Mouse (Mus musculus): Measurements from ENCODE around the gene Crip2. TPM values are rescaled to one million over a fixed set of nuclear protein-coding genes. Genes with fewer than 3 reads are reported as not detected.

Crip2 gene
- polyA plus RNA-seq (2015; fragmentation: Nextera tagmentation; extraction: Ambion mirVana) = 121 and 135 TPM in 2 replicates

DNA sequence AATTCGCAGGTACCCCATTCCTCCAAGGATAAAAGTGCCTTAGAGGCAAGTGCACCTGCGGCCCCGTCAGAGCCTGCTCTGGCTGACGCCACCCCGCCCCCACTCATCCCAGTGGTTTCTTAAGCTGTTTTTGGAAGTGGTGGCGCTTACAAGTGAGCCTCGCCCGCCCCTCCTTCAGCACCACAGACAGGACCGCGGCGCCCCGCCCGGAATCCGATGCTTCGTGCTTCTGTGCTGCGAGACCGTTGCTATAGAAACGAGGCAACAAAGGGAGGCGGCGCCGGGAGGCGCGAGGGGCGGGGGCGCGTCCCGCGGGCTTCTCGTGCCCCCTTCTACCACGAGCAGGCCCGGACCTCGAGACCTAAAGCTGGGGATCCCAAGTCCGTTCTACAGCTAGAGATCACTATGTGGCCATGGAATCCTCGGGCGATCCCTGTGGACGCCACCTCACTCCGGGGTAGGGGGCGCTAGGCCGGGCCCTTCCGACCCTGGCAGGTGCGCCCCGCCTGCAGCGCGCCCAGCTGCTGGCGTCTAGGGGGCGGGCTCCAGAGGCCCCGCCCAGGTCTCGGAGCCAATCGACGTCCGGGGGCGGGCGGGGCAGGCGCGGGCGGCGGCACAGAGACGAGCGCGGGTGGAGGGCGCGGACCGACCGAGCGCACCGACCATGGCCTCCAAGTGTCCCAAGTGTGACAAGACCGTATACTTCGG is at the start of gene Crip2:
Gene Crip2, plus strand, starts transcription at position 329 of the 708 bp plus-strand sequence.

DNA sequence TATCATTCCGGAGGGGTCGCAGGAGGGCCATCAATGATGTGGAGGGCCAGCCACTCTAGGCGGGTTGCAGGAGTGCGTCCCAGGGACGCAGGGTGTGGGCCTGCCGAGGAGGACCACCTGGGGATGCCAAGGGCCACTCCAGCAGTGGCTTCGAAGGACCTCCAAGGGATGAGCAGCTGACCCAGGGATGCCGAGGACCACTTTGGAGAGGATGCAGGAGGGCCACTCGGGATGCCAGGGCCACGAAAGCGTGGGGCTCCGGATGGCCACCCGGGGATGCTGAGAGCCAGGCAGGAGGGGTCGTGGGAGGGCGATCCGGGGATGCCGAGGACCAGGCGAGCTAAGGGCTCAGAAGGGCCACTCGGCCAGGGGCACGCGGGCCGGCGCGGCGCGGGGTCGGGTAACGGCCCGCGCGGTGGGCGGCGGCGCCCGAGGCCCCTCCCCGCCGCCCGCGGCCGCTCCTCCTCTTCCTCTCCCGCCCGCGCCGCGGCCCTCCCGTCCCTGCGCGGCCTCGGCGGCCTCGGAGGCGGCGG is 42.2 kb upstream of the Crip2 start, which contains the start of gene Mta1:
Gene Mta1, plus strand, starts transcription at position 530 of the 533 bp plus-strand sequence.

DNA sequence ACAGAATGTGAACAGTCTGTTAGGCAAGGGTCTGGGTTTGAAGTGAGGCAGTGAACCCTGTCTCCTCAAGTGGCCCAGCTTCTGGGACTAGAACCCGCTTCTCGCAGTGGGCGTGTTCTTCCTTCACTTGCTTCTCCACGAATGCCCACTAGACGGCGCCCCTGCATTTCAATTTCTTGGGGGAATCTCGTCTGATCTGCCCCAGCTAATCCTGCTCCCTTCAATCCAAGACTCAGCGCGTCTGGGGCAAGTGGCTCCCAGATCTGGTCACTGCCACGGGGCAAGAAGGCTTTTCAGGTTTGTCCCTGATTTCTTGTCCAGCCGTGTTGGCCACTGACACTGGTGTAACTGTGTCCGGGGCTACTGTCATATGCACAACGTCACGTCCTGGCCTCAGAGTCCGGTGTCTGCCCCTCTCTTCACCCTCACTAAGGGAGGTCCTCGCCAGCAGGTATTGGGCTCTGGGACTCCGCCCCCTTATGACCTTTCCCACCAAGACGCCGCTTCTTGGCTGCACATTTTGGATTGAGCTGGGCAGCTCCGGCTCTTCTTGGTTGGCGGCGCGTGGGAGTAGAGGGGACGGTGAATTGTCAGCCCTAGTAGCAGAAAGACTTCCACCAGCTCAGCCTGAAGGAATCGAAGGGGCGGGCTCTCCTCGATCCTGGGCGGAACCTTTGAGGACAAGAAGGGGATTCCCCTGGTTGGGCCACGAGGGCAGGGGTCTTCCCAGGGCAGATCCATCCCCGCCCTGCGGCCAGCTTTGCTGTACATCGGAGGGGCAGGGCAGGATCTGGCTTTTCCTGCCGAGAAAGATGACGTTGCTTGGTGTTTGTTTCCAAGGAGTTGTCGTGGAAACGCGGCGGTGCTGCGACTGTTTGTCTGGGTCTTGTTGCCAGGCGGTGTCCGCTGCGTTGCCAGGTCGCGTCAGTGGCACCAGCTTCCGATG is 6.3 kb downstream of the Crip2 start, which contains the start of gene Crip1:
Gene Crip1, plus strand, starts transcription at position 205 of the 946 bp plus-strand sequence.

DNA sequence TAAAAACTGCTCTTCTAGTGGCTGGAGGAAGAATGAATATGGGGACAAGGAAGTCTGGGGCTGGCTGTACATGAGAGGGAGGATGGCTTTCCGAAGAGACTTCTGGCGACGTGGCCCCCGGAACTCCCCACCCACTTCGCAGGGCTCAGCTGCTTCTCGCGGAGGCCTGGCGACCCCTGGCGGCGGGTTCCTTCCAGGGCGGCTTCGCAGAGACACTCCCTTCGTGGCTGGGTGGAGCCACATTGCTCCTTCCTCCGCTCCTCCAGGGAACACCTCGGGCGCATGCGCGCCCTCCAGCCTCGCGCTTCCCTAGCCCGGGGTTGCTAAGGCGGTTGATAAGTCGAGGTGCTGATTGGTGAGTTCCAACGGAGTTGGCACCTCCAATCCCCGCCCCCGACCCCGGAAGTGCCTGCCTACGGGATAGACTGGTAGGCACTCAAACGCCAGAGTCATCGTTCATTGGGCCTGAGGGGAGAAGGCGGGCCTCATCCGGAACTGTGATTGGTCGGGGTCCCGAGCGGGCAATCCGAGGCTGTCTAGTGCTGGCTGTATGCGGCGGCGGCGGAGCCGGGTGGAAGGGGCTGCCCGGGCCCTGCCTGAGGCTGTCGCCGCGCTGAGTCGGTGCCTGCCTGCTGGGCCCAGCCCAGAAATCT is 16.0 kb downstream of the Crip2 start, which contains the start of gene Tedc1:
Gene Tedc1, plus strand, starts transcription at position 535 of the 653 bp plus-strand sequence.

DNA sequence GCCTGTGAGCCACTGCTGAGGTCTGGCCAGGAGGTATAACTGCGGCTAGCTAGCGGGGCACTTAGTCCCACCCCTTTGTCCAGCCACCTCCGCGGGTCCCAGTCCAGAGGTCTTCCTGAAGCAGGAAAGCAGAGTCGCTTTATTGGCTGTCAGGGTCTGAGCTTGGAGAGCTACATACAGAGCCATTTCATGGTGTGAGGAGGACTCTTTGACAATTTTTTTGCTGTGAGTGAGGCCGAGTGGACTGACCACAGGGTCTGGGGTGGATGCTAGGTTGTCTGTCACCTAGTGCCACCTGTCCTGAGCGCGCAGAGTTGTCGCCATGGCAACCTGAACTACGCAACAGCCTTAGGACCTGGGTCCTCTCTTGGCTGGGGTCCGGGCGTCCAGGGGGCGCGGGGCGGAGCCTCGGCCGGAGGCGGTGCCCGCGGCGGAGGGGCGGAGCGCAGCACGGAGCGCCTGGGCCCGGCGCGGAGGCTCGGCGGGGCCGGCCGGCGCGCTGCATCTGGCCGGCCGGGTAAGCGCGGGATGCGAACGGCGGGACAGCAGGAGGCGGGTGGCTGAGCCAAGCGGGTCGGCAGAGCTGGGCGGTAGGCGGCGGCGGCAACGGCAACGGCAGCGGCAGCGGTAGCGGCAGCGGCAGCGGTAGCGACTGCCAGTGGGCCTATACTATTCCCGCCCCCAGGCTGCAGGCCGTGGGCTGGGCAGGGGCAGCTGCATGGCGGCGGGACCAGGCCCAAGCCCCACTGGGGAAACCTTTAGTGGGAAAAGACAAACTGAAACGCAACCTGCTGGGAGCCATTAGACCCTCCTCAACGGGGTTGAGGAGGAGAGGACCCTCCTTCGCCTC is 45.6 kb downstream of the Crip2 start, which contains the start of gene Tmem121:
Gene Tmem121, plus strand, starts transcription at position 489 of the 850 bp plus-strand sequence.

Other genes starting within 250 kb of the Crip2 start
- gene Jag2, start 210.5 kb upstream of the Crip2 start, polyA plus RNA-seq (2015; fragmentation: Nextera tagmentation; extraction: Ambion mirVana) = 0.90 and 1.3 TPM in 2 replicates
- 24.7 and 32.5 TPM in 2 replicates for gene Nudt14, start 198.1 kb upstream of the Crip2 start, polyA plus RNA-seq (2015; fragmentation: Nextera tagmentation; extraction: Ambion mirVana)
- gene Btbd6, start 163.8 kb upstream of the Crip2 start, polyA plus RNA-seq (2015; fragmentation: Nextera tagmentation; extraction: Ambion mirVana) = 9.0 and 11.7 TPM in 2 replicates
- 46.0 and 52.5 TPM in 2 replicates for gene Brf1, start 139.5 kb upstream of the Crip2 start, polyA plus RNA-seq (2015; fragmentation: Nextera tagmentation; extraction: Ambion mirVana)
- 9.3 and 9.8 TPM in 2 replicates for gene Pacs2, start 125.7 kb upstream of the Crip2 start, polyA plus RNA-seq (2015; fragmentation: Nextera tagmentation; extraction: Ambion mirVana)
- not detected in 2 replicates for gene Tex22, start 65.7 kb upstream of the Crip2 start, polyA plus RNA-seq (2015; fragmentation: Nextera tagmentation; extraction: Ambion mirVana)
- 9.7 and 10.4 TPM in 2 replicates for gene Mta1, start 42.0 kb upstream of the Crip2 start, polyA plus RNA-seq (2015; fragmentation: Nextera tagmentation; extraction: Ambion mirVana)
- gene Crip1, start 6.1 kb downstream of the Crip2 start, polyA plus RNA-seq (2015; fragmentation: Nextera tagmentation; extraction: Ambion mirVana) = 562 and 624 TPM in 2 replicates
- 14.0 and 14.7 TPM in 2 replicates for gene Tedc1, start 16.2 kb downstream of the Crip2 start, polyA plus RNA-seq (2015; fragmentation: Nextera tagmentation; extraction: Ambion mirVana)
- 2.0 and 2.1 TPM in 2 replicates for gene Tmem121, start 45.7 kb downstream of the Crip2 start, polyA plus RNA-seq (2015; fragmentation: Nextera tagmentation; extraction: Ambion mirVana)